Mouse (Mus musculus) thymus, adult 2 months (tissue): ENCODE data around the gene Epb41. TPM values are rescaled to one million over a fixed set of nuclear protein-coding genes. Genes with fewer than 3 reads are reported as not detected.

Experiments used
- DNase-seq: peaks from one replicate; pipeline ENCODE4 v3.0.0; 2021
- H3K27ac ChIP-seq: fragments of 200-500 bp; 2 replicates; pipeline ENCODE4 v1.5.1; 2012; ENCODE audit warnings: low read length, control low read depth; ENCODE audit not compliant: control insufficient read depth, insufficient read depth
- H3K27me3 ChIP-seq: fragments of 200-500 bp; 2 replicates; pipeline ENCODE4 v1.6.1; 2012; ENCODE audit warnings: mild to moderate bottlenecking, low read length, moderate library complexity, mixed read lengths; ENCODE audit not compliant: control insufficient read depth, insufficient read depth
- H3K36me3 ChIP-seq: fragments of 200-500 bp; 2 replicates; pipeline ENCODE4 v1.6.1; 2012; ENCODE audit warnings: mild to moderate bottlenecking, low read length, moderate library complexity; ENCODE audit not compliant: control insufficient read depth, insufficient read depth
- H3K4me1 ChIP-seq: fragments of 200-500 bp; replicated peaks from 2 replicates; pipeline ENCODE4 v1.6.1; 2012; ENCODE audit warnings: low read length; ENCODE audit not compliant: control insufficient read depth, insufficient read depth
- H3K4me3 ChIP-seq: fragments of 200-500 bp; 2 replicates; pipeline ENCODE4 v1.5.1; 2012; ENCODE audit warnings: mild to moderate bottlenecking, low read length, control low read depth, moderate library complexity; ENCODE audit not compliant: control insufficient read depth, insufficient read depth
- CTCF ChIP-seq: fragments of 200-500 bp; IDR thresholded peaks from 2 replicates; pipeline ENCODE4 v1.5.1; 2012; ENCODE audit warnings: mild to moderate bottlenecking, control low read depth, low read length, moderate library complexity, borderline replicate concordance; ENCODE audit not compliant: control insufficient read depth, poor library complexity, insufficient read depth; ENCODE audit errors: extremely low read depth
- POLR2A ChIP-seq: fragments of 200-500 bp; IDR thresholded peaks from 2 replicates; pipeline ENCODE4 v1.6.1; 2012; ENCODE audit warnings: mild to moderate bottlenecking, low read length, control low read depth, moderate library complexity; ENCODE audit not compliant: control insufficient read depth, poor library complexity, insufficient read depth; ENCODE audit errors: extremely low read depth
- WGBS: fragments of 180-500 bp; shearing (Covaris S2); methylation state at CpG from one replicate; pipeline ENCODE4 v1.1.7; 2018; 5-methylcytosine and 5-hydroxymethylcytosine counted together
- polyA plus RNA-seq: library from polyadenylated mRNA; depleted of rRNA; stranded (reverse); fragments of >200 nt; gene quantifications from 2 replicates; pipeline ENCODE4 v1.2.3, GENCODE M21; 2012; rRNA removed

The Epb41 gene
- polyA plus RNA-seq, 1 experiment: 103 TPM

DNA sequence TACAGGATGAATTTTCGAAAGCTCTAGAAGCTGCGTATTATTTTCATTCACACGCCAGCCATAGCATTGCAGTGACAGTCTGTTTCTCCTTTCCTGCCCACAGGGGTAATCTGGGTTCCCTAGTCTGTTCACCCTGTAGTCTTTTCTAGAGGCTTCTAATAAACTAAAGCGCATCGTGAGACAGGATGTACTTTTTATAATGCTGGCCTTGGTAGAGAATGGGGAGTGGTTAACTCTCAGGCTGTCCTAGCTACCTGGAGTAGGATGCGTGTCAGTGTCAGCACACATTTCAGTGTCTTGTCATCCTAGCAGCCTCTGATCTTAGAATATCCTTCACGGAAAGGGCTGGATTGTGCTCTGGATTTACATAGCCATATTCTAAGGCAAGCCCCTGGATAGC lies 193.8 kb downstream of the Epb41 start:
- Histone ChIP-seq H3K27me3 (no peaks in the 10 kb centered on the region), H3K4me1 (no peaks in the 10 kb centered on the region), H3K4me3 (no peak overlapping the region), H3K27ac (no peak overlapping the region), H3K36me3 (peaks cover 13% of the 10 kb centered on the region)
- no peak for DNase-seq
- 85% methylated on average over 7 of the region's 7 CpGs for WGBS
- no peak for TF ChIP-seq CTCF

DNA sequence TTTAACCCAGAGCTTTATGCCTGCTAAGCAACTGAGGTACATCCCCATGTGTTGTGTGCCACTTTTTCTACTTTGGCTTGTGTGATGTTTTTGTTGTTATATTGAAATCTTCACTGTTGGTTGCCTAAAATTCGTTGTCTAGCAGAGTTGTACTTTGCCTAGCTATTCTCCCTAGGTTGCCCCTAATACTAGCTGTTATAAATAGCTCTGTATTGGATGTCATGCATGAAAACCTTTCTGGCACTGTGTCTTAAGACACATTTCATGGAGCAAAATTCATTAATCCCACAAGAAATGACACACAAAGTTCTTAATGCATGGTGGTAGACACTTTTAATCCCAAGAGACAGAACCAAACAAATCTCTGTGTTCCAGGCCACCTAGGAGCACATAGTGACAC lies 195.4 kb downstream of the Epb41 start:
- DNase-seq: no peak
- Histone ChIP-seq H3K27me3 (no peaks in the 10 kb centered on the region), H3K4me1 (peaks cover 6% of the 10 kb centered on the region; the same call in 1 of the 2 replicates)

DNA sequence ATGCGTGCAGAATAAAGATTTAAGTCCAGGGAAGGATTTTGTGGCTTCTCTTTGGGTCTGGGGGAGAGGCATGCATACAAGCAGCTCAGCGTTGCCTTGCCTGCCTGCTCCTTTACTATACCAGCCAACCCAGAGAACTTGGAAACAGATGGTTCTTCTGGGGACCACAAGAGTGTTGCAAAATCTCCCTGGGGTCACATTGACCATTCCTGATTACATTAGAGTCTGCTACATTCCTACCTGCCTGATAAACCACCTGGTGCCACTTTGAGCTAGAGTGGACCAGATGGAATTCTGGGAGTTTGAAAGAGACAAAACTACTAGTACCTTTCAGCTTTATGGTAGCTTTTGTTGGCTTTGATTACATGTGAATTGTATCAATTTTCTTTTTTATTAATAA lies 198.3 kb downstream of the Epb41 start:
- Histone ChIP-seq H3K36me3 (no peaks in the 10 kb centered on the region), H3K4me3 (no peak overlapping the region), H3K4me1 (peaks cover 6% of the 10 kb centered on the region; the same call in 1 of the 2 replicates), H3K27ac (no peak overlapping the region), H3K27me3 (no peaks in the 10 kb centered on the region)
- no peak for DNase-seq
- TF ChIP-seq POLR2A: no peak
- TF ChIP-seq CTCF: no peak
- WGBS: 78% methylated on average over 2 of the region's 2 CpGs

More for the DNA sequence above, 195.4 kb downstream of the Epb41 start:
- Histone ChIP-seq H3K36me3 (no peaks in the 10 kb centered on the region), H3K27ac (no peak overlapping the region), H3K4me3 (no peak overlapping the region)
- 71% methylated on average over 1 of the region's 1 CpGs for WGBS
- TF ChIP-seq POLR2A (no peak), CTCF (no peak)

DNA sequence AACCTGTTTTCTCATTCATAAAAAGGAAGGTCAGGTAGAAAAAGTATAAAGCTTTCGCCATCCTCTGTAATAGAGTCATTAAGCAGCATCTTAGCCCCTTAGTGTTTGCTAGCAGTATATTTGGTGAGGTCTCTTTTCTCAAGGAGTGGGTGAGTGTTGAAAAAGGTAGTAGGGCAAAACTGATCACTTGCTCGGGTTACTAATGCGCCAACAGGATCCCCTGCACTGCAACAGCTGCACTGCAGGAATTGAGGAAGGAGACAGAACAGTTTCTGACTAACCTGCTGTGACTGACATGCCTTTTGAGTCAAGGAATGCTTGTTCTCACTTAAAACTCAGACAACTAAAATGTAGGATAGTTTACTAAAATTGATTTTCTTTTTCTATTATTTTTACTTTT lies 199.9 kb downstream of the Epb41 start:
- H3K4me1 ChIP-seq: peaks cover 6% of the 10 kb centered on the region; the same call in 1 of the 2 replicates
- TF ChIP-seq CTCF (no peak), POLR2A (no peak)
- H3K36me3 ChIP-seq: no peaks in the 10 kb centered on the region
- no peak overlapping the region for H3K4me3 ChIP-seq
- no peak for DNase-seq
- 21% methylated on average over 3 of the region's 3 CpGs for WGBS
- H3K27ac ChIP-seq: no peak overlapping the region
- no peaks in the 10 kb centered on the region for H3K27me3 ChIP-seq

DNA sequence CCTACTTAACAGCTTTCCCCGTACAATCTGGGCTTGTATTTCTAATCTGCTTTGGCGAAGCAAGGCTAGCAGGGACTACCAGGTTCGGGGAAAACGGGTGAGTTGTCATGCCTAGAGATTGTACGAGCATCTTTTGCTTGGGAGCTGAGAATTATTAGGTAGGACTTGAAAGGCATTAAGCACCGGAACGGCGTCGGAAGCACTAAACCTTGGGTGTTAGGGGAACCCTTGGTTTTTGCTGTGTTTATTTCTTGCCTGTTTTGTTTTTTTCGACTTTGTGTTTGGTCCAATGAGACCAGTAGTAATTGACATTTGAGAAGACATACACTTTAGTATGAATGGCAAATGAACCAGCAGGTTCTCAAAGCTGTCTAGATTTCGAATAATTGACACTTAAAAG lies 200.6 kb downstream of the Epb41 start:
- no peaks in the 10 kb centered on the region for H3K27me3 ChIP-seq
- TF ChIP-seq CTCF: no peak
- no peak for TF ChIP-seq POLR2A
- DNase-seq: no peak
- under 1% methylated on average over 11 of the region's 11 CpGs for WGBS
- peak overlapping the region; percentile 52; the same call in 1 of the 2 replicates for H3K27ac ChIP-seq
- peak overlapping the region; percentile 90 for H3K4me3 ChIP-seq
- H3K36me3 ChIP-seq: no peaks in the 10 kb centered on the region
- H3K4me1 ChIP-seq: peaks cover 6% of the 10 kb centered on the region; the same call in 1 of the 2 replicates

DNA sequence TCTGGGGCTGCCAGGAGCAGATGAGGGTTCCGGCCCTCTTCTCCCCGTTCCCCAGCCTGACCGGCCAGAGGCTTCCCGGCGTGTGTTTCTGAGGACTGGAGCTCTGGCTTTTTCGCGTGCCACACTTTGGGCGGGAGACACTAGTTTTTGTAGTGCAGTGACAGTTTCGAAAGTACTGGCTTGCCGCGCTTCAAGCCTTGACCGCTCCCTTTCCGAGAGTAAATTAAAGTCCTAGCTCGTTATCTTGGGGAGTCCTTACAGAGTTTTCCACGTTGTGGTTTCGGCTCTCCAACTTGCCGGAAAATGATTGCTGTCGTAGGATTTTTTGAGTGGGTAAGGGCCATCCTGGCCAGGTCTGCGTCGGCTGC lies 201.0 kb downstream of the Epb41 start:
- WGBS: under 1% methylated on average over 20 of the region's 20 CpGs
- Histone ChIP-seq H3K36me3 (no peaks in the 10 kb centered on the region), H3K4me1 (peaks cover 6% of the 10 kb centered on the region; the same call in 1 of the 2 replicates), H3K27ac (peak overlapping the region; percentile 52), H3K4me3 (peak overlapping the region; percentile 90), H3K27me3 (no peaks in the 10 kb centered on the region)
- DNase-seq: no peak
- TF ChIP-seq CTCF: no peak
- TF ChIP-seq POLR2A: no peak

Other genes with a start within 250 kb of the Epb41 start
- gene Ptpru, start 237.0 kb downstream of the Epb41 start, polyA plus RNA-seq: 1.4 and 1.6 TPM in 2 replicates
- 26.4 and 29.9 TPM in 2 replicates for gene Mecr, start 231.9 kb downstream of the Epb41 start, polyA plus RNA-seq
- gene Srsf4, start 201.7 kb downstream of the Epb41 start, polyA plus RNA-seq: 76.8 and 90.4 TPM in 2 replicates
- gene Tmem200b, start 153.6 kb downstream of the Epb41 start, polyA plus RNA-seq: 4.9 and 6.0 TPM in 2 replicates
- gene Gm10300, start 624 bp downstream of the Epb41 start, polyA plus RNA-seq: 0.07 and 0.10 TPM in 2 replicates
- gene Oprd1, start 69.2 kb upstream of the Epb41 start, polyA plus RNA-seq: 3.9 and 4.3 TPM in 2 replicates
- 36.0 and 36.3 TPM in 2 replicates for gene Ythdf2, start 137.0 kb upstream of the Epb41 start, polyA plus RNA-seq
- gene Gmeb1, start 186.3 kb upstream of the Epb41 start, polyA plus RNA-seq: 47.5 and 49.6 TPM in 2 replicates
- 13.7 and 17.2 TPM in 2 replicates for gene Taf12, start 199.1 kb upstream of the Epb41 start, polyA plus RNA-seq
- 6.2 and 6.8 TPM in 2 replicates for gene Rab42, start 228.1 kb upstream of the Epb41 start, polyA plus RNA-seq